Mouse (Mus musculus) liver, postnatal 0 days (tissue): Measurements from ENCODE around the gene Dcun1d1. TPM values are rescaled to one million over a fixed set of nuclear protein-coding genes. Genes with fewer than 3 reads are reported as not detected.

Experiments
- ATAC-seq: fragments of 200-750 bp; cut with Nextera tagmentation; 2 replicates; pipeline ENCODE4 v1.8.0; 2017; ENCODE audit warnings: mild to moderate bottlenecking, moderate library complexity
- DNase-seq: peaks from one replicate; pipeline ENCODE4 v3.0.0-alpha.2; 2016
- H3K27ac ChIP-seq: fragments of 300-500 bp; sonication (generic); 2 replicates; pipeline ENCODE4 v1.5.1; 2014; ENCODE audit warnings: antibody characterized with exemption, moderate library complexity, mild to moderate bottlenecking, low read depth
- H3K27me3 ChIP-seq: fragments of 300-500 bp; sonication (generic); 2 replicates; pipeline ENCODE4 v1.6.1; 2014; ENCODE audit warnings: low read length, control low read depth, mixed read lengths; ENCODE audit not compliant: insufficient read depth
- H3K36me3 ChIP-seq: fragments of 300-500 bp; sonication (generic); replicated peaks from 2 replicates; pipeline ENCODE4 v1.6.1; 2014; ENCODE audit warnings: mild to moderate bottlenecking, control low read depth, low read length, moderate library complexity, mixed read lengths; ENCODE audit not compliant: insufficient read depth
- H3K4me1 ChIP-seq: fragments of 300-500 bp; sonication (generic); 2 replicates; pipeline ENCODE4 v1.6.1; 2014; ENCODE audit warnings: antibody characterized with exemption, mild to moderate bottlenecking, control low read depth; ENCODE audit not compliant: insufficient read depth
- H3K4me2 ChIP-seq: fragments of 300-500 bp; sonication (generic); 2 replicates; pipeline ENCODE4 v1.6.1; 2014; ENCODE audit warnings: low read depth, mild to moderate bottlenecking, low read length, moderate library complexity, mixed read lengths
- H3K4me3 ChIP-seq: fragments of 300-500 bp; sonication (generic); 2 replicates; pipeline ENCODE4 v1.5.1; 2014; ENCODE audit warnings: low read depth, low read length
- H3K9ac ChIP-seq: fragments of 300-500 bp; sonication (generic); replicated peaks from 2 replicates; pipeline ENCODE4 v1.6.1; 2014; ENCODE audit warnings: mild to moderate bottlenecking, moderate library complexity
- H3K9me3 ChIP-seq: fragments of 300-500 bp; sonication (generic); 2 replicates; pipeline ENCODE4 v1.6.1; 2016; ENCODE audit warnings: mild to moderate bottlenecking, control low read depth, low read length, mixed read lengths
- CTCF ChIP-seq: sonication (generic); IDR thresholded peaks from 2 replicates; pipeline ENCODE4 v1.5.1; 2016; ENCODE audit warnings: antibody characterized with exemption, low read depth
- EP300 ChIP-seq: IDR thresholded peaks from 2 replicates; pipeline ENCODE4 v1.6.1; 2016; ENCODE audit warnings: antibody characterized with exemption, low read depth, mild to moderate bottlenecking
- WGBS: fragments of 180-500 bp; shearing (Covaris S2); extraction: QIAGEN DNeasy Blood & Tissue Kit; methylation state at CpG from one replicate; pipeline ENCODE4 v1.1.7; 2014; ENCODE audit not compliant: insufficient replicate concordance; 5-methylcytosine and 5-hydroxymethylcytosine counted together
- polyA plus RNA-seq: library from polyadenylated mRNA; unstranded; fragments of >200 nt; fragmentation: Nextera tagmentation; extraction: Ambion mirVana; gene quantifications from 2 replicates; pipeline ENCODE4 v1.2.1, GENCODE M21; 2015

Dcun1d1 gene
- polyA plus RNA-seq, 1 experiment from 2014 or later = 77.0 TPM

DNA sequence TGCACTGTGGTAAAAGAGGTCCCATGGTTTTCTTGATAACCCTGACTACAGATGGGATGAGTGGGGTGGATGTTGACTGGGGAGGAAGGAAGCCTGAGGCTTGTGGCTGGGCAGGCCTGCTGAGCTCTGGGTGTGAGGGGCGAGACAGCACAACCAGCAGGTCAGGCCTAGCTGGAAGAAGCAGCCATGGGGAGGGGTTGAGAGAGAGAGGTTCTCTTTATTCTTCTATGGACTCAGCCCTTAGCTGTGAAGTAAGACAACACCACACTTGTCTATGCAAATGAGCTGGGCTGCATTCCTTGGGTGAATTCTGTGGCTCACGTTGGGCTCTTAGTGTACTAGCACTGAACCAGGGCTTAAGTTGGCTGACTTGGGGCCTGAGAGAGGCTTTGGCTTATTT, 2.8 kb upstream of the Dcun1d1 start:
- H3K4me3 ChIP-seq = no peak overlapping the region

DNA sequence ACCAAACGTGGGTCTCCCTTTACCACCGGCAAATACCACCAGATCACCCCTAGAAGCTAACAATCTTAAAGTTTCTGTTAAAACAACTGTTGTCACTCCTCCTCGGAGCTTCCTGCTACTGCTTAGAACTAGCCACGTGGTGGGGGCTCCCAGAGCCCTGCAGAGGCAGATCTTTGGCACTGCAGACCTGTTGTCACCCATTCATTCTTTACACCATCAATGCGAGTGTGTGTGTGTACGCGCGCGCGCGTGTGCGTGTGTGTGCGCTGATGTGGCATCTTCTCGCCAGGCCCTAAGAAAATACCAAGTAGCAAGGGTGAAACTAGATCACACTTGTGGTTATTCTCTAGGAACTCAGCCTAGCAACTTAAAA, 3.9 kb downstream of the Dcun1d1 start:
- ATAC-seq = peak; percentile 24
- Histone ChIP-seq H3K9me3 (no peaks in the 10 kb centered on the region), H3K27ac (peak overlapping the region; percentile 94), H3K4me3 (peak overlapping the region; percentile 90), H3K36me3 (0 out of 2 replicates have a peak, but pooled peaks cover 3% of the 10 kb centered on the region), H3K27me3 (no peaks in the 10 kb centered on the region), H3K4me1 (peaks cover 23% of the 10 kb centered on the region), H3K4me2 (peak overlapping the region; percentile 85), H3K9ac (peak overlapping the region; percentile 99)
- 0% methylated on average over 14 of the region's 14 CpGs for WGBS
- DNase-seq = peak; percentile 55
- TF ChIP-seq CTCF (no peak), EP300 (no peak)

More for the DNA sequence above, 2.8 kb upstream of the Dcun1d1 start:
- no peak for TF ChIP-seq CTCF
- Histone ChIP-seq H3K36me3 (0 out of 2 replicates have a peak, but pooled peaks cover 3% of the 10 kb centered on the region), H3K9ac (no peak overlapping the region), H3K9me3 (no peaks in the 10 kb centered on the region), H3K4me2 (no peak overlapping the region), H3K27ac (no peak overlapping the region), H3K4me1 (0 out of 2 replicates have a peak, but pooled peaks cover under 1% of the 10 kb centered on the region), H3K27me3 (no peaks in the 10 kb centered on the region)
- no peak for ATAC-seq
- no peak for DNase-seq
- WGBS = 39% methylated on average over 2 of the region's 2 CpGs

DNA sequence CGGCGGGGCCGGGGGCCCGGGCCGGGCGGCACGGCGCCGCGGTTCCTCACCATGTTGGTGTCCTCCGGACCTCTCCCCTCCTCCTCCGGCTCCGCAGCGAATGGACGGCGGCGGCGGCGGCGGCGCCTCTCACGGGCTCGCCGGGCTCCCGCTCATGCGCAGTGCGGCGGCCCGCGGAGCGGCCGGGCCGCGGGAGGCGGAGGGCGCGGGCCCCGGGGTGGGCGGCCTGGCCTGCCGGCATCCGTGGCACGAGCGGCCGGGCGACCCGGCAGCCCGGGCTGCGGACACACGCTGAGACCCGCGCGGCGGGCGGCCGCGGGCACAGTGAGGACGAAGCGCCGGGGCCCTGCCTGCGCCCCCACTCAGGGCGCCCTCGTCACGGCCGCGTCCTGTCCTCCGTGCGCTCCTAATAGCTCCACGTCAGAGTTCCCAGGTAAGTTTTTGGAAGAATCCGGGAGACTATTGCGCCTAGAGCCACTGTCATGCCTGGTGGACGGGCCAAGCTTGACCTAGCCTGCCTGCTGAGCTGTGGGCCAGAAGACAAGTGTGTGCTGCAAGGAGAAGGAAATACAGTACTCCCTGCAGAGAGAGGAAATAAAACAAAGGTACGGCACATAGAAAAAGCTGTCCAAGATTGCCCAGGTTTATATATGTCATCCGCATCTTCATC, 4.4 kb downstream of the Dcun1d1 start:
- ATAC-seq = peak; percentile 90
- H3K4me1 ChIP-seq = peaks cover 23% of the 10 kb centered on the region
- peak overlapping the region; percentile 94 for H3K27ac ChIP-seq

DNA sequence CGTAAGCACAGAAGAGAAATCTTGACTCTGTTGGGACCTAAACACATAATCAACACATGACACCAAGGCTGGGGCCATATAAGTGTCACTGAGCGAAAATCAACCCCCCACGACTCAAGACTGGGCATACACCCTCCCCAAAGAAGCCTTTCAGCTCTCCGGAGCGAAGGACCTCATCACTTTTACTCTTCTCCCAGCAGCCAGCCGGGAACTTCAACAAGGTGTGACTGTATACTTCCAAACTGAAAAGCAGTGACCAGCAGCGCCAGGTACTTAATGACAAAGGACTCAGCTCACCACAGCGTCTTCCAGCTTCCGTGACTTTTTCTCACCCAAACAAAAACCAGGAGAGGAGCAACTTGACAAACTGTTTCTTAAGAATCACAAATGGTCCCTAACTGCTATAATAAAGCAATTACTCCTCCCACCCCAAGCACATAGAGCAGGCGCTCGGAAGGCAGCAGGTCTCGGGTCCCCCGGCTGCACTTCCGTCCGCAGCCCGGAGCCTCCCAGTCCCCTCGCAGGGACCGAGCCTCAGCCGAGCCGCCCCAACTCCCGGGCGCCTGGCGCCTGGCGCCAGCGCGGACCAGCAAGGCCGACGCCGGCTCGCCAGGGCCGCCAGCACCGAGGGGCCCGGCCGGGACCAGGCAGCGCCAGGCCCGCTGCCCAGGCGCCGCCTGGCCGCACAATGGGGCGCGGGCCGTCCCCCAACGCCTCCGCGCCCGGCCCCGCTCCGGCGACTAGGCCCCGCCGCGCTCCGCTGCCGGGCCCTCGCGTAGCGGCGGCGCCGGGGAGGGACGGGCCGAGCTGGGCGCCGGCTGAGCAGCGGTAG, 5.1 kb downstream of the Dcun1d1 start:
- DNase-seq (peak; percentile 72), ATAC-seq (peak; percentile 79)
- under 1% methylated on average over 51 of the region's 65 CpGs for WGBS
- H3K9ac ChIP-seq = peak overlapping the region; percentile 99
- H3K4me3 ChIP-seq = peak overlapping the region; percentile 90
- peaks cover 23% of the 10 kb centered on the region for H3K4me1 ChIP-seq
- peak overlapping the region; percentile 85 for H3K4me2 ChIP-seq
- peak overlapping the region; percentile 94 for H3K27ac ChIP-seq
- 0 out of 2 replicates have a peak, but pooled peaks cover 2% of the 10 kb centered on the region for H3K36me3 ChIP-seq
- TF ChIP-seq CTCF = no peak
- no peaks in the 10 kb centered on the region for H3K27me3 ChIP-seq
- no peaks in the 10 kb centered on the region for H3K9me3 ChIP-seq

More for the DNA sequence above, 4.4 kb downstream of the Dcun1d1 start:
- WGBS = under 1% methylated on average over 27 of the region's 73 CpGs
- TF ChIP-seq EP300 = no peak
- TF ChIP-seq CTCF = no peak
- Histone ChIP-seq H3K4me2 (peak overlapping the region; percentile 85), H3K36me3 (no peaks in the 10 kb centered on the region), H3K9ac (peak overlapping the region; percentile 99), H3K9me3 (no peaks in the 10 kb centered on the region), H3K4me3 (peak overlapping the region; percentile 90), H3K27me3 (no peaks in the 10 kb centered on the region)
- peak; percentile 88 for DNase-seq

DNA sequence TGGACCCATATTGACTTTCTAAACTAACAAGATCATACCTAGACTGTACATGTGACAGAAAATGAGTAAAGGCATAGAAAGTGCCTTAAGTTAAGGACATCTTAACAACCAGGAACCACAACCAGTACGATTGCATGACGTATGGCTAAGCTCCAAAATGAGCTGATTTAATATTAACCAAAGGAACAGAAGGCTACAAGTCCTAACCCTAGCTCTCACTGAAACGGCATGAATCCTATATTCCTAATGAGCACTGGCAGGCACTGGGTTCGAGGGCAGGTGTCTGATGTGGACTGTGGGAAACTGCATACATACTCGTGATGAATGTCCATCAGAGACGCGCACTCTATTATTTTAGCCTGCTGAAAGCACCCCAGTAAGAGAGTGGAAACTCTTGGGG, 5.9 kb downstream of the Dcun1d1 start:
- H3K36me3 ChIP-seq = 0 out of 2 replicates have a peak, but pooled peaks cover 2% of the 10 kb centered on the region
- H3K9ac ChIP-seq = peak overlapping the region; percentile 99
- H3K27ac ChIP-seq = peak overlapping the region; percentile 94
- no peak for ATAC-seq
- peak overlapping the region; percentile 90 for H3K4me3 ChIP-seq
- H3K27me3 ChIP-seq = no peaks in the 10 kb centered on the region
- peak overlapping the region; percentile 85 for H3K4me2 ChIP-seq
- TF ChIP-seq CTCF = no peak
- no peak for TF ChIP-seq EP300
- H3K9me3 ChIP-seq = no peaks in the 10 kb centered on the region
- WGBS = 11% methylated on average over 7 of the region's 7 CpGs
- DNase-seq = no peak
- H3K4me1 ChIP-seq = peaks cover 28% of the 10 kb centered on the region

DNA sequence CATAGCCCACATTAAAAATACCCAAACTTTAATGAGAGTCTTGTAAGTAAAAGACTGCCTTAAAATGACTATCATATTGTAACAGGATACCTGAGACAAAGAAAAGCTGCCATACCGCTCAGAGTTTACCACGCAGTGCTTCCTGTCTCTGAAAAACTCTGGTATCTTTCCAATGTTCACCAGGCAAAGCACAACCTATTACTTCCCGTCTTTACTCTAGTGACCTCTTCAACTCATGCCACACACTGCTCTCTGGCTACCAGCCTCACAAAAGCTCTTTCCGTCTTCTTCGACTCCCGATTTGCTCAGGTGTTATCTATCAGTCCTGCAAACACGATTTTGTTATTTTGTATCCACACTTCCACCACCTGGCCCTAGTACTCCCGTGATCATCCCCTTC, 7.4 kb downstream of the Dcun1d1 start:
- Histone ChIP-seq H3K4me2 (peak overlapping the region; percentile 47), H3K36me3 (0 out of 2 replicates have a peak, but pooled peaks cover 2% of the 10 kb centered on the region), H3K4me1 (peaks cover 34% of the 10 kb centered on the region), H3K9me3 (no peaks in the 10 kb centered on the region), H3K27ac (peak overlapping the region; percentile 2; the same call in 1 of the 2 replicates), H3K4me3 (peak overlapping the region; percentile 0; the same call in 1 of the 2 replicates), H3K9ac (no peak overlapping the region; the same call in 1 of the 2 replicates), H3K27me3 (no peaks in the 10 kb centered on the region)
- ATAC-seq = no peak
- 7% methylated on average over 8 of the region's 8 CpGs for WGBS
- no peak for DNase-seq
- TF ChIP-seq CTCF (no peak), EP300 (no peak)
